Mouse (Mus musculus) megakaryocyte, adult 5-6 weeks (primary cell): ENCODE data around the gene Galnt14. TPM values are rescaled to one million over a fixed set of nuclear protein-coding genes. Genes with fewer than 3 reads are reported as not detected.

ENCODE experiments used
- total RNA-seq, 2 experiments: library from RNA; stranded (forward) in 1 of 2; stranded (reverse) in 1 of 2; fragments of 153-499, 151-499 nt in 1 of 2; fragments of 221-1000, 200-1000 nt in 1 of 2; gene quantifications; 2 replicates each; pipeline versions ENCODE4 v1.2.3 to v1.2.4; 2015 to 2017

The Galnt14 gene
- total RNA-seq, 2 experiments from 2014 or later, result not detected

Other genes with a start within 250 kb of the Galnt14 start
- gene Ehd3, start 93.7 kb upstream of the Galnt14 start, total RNA-seq (2015), result 1.3 TPM in 1 of 2 replicates, not detected in the other
- gene Ehd3, start 93.7 kb upstream of the Galnt14 start, total RNA-seq (2017), result 0.51 and 0.73 TPM in 2 replicates
- 218 and 259 TPM in 2 replicates for gene Xdh, start 239.7 kb upstream of the Galnt14 start, total RNA-seq (2015)
- gene Xdh, start 239.7 kb upstream of the Galnt14 start, total RNA-seq (2017), result 211 and 252 TPM in 2 replicates